In genomic region chr13:61021844-61022243, GRCm38 (mm10) we compare ENCODE assay signal across 51 mouse cellular contexts. TPM values are rescaled to one million over a fixed set of nuclear protein-coding genes. Genes with fewer than 3 reads are reported as not detected.
"Had no signal": no experiment of that assay in that cellular context is flagged by ENCODE, and none has a peak within 500 bp of the region (broad histone marks: within the 10 kb centered on the region; RNA-seq: fewer than 3 reads in every experiment).

No protein-coding gene starts in this region.

- H3K4me3 ChIP-seq: heart, embryonic 12.5 days; heart, embryonic 13.5 days; heart, embryonic 15.5 days; hindbrain, embryonic 10.5 days; hindbrain, embryonic 12.5 days; hindbrain, embryonic 13.5 days; hindbrain, embryonic 15.5 days; intestine, embryonic 15.5 days; kidney, embryonic 15.5 days; layer of hippocampus, adult 2 months; left cerebral cortex, adult 2 months had no signal

- H3K9ac ChIP-seq: heart, embryonic 12.5 days; heart, embryonic 13.5 days; heart, embryonic 15.5 days; hindbrain, embryonic 12.5 days; hindbrain, embryonic 13.5 days; hindbrain, embryonic 14.5 days; hindbrain, embryonic 15.5 days; intestine, embryonic 15.5 days; kidney, embryonic 15.5 days had no signal

- DNase-seq: heart, postnatal 10 days; heart, postnatal 14 days; heart, postnatal 36 days; heart, postnatal 4 days; kidney, adult 11 months; kidney, adult 18-20 months; kidney, adult 2 months; kidney, adult 8-10 months; kidney, adult 9 months; kidney, postnatal 10 days; kidney, postnatal 14 days; kidney, postnatal 25 days; kidney, postnatal 36 days; kidney, postnatal 4 days; layer of hippocampus, adult 9-11 months; layer of hippocampus, postnatal 36 days had no signal

- H3K27ac ChIP-seq: heart, embryonic 13.5 days; heart, embryonic 15.5 days; hindbrain, embryonic 10.5 days; hindbrain, embryonic 12.5 days; hindbrain, embryonic 13.5 days; hindbrain, embryonic 14.5 days; hindbrain, embryonic 15.5 days; hindbrain, postnatal 0 days; intestine, embryonic 15.5 days; kidney, embryonic 15.5 days; kidney, postnatal 0 days; layer of hippocampus, adult 2 months; left cerebral cortex, adult 2 months had no signal

- H3K4me1 ChIP-seq: heart, embryonic 12.5 days; heart, embryonic 13.5 days; heart, embryonic 15.5 days; hindbrain, embryonic 10.5 days; hindbrain, embryonic 12.5 days; hindbrain, embryonic 13.5 days; hindbrain, embryonic 15.5 days; intestine, embryonic 15.5 days; kidney, embryonic 15.5 days had no signal

- H3K9me3 ChIP-seq: intestine, embryonic 15.5 days; kidney, embryonic 15.5 days had no signal

- H3K27me3 ChIP-seq: heart, embryonic 12.5 days; heart, embryonic 13.5 days; heart, embryonic 15.5 days; hindbrain, embryonic 12.5 days; hindbrain, embryonic 13.5 days; hindbrain, embryonic 15.5 days; intestine, embryonic 15.5 days; kidney, embryonic 15.5 days had no signal

- H3K4me2 ChIP-seq: heart, embryonic 11.5 days; heart, embryonic 12.5 days; heart, embryonic 13.5 days; heart, embryonic 15.5 days; hindbrain, embryonic 12.5 days; hindbrain, embryonic 13.5 days; hindbrain, embryonic 14.5 days; hindbrain, embryonic 15.5 days; intestine, embryonic 15.5 days; kidney, embryonic 15.5 days had no signal

- H3K36me3 ChIP-seq: heart, embryonic 12.5 days; heart, embryonic 13.5 days; heart, embryonic 15.5 days; hindbrain, embryonic 10.5 days; hindbrain, embryonic 12.5 days; hindbrain, embryonic 13.5 days; hindbrain, embryonic 15.5 days; intestine, embryonic 15.5 days; kidney, embryonic 15.5 days had no signal

RNA-seq across cellular contexts. Expression of gene Ctsj, which starts 16.1 kb away (rescaled TPM):
- total RNA-seq: heart, postnatal 10 days; heart, postnatal 14 days; heart, postnatal 25 days; heart, postnatal 36 days; heart, postnatal 4 days; hematopoietic stem cell, adult 5-6 weeks; hindbrain, postnatal 0 days; layer of hippocampus, adult 18-20 months; layer of hippocampus, adult 2 months; layer of hippocampus, adult 8-10 months; layer of hippocampus, postnatal 10 days; layer of hippocampus, postnatal 14 days; layer of hippocampus, postnatal 25 days; layer of hippocampus, postnatal 36 days; left cerebral cortex, adult 18-20 months; left cerebral cortex, adult 2 months had no signal
- polyA plus RNA-seq: heart, embryonic 14.5 days; heart, embryonic 15.5 days; heart, embryonic 16.5 days; heart, postnatal 0 days; hindbrain, embryonic 10.5 days; hindbrain, embryonic 11.5 days; hindbrain, embryonic 12.5 days; hindbrain, embryonic 13.5 days; hindbrain, embryonic 14.5 days; hindbrain, embryonic 15.5 days; hindbrain, embryonic 16.5 days; hindbrain, postnatal 0 days; inflammation-experienced regulatory T-cells, adult 6 months; intestine, embryonic 14.5 days; intestine, embryonic 15.5 days; intestine, embryonic 16.5 days; intestine, postnatal 0 days; kidney, adult 2 months; kidney, embryonic 14.5 days; kidney, embryonic 15.5 days; kidney, embryonic 16.5 days; kidney, postnatal 0 days; large intestine, adult 2 months had no signal

RNA-seq across cellular contexts. Expression of gene Ctsq, which starts 18.6 kb away (rescaled TPM):
- total RNA-seq: heart, postnatal 10 days; heart, postnatal 14 days; heart, postnatal 25 days; heart, postnatal 36 days; heart, postnatal 4 days; hematopoietic stem cell, adult 5-6 weeks; hindbrain, postnatal 0 days; layer of hippocampus, adult 18-20 months; layer of hippocampus, adult 2 months; layer of hippocampus, adult 8-10 months; layer of hippocampus, postnatal 10 days; layer of hippocampus, postnatal 14 days; layer of hippocampus, postnatal 25 days; layer of hippocampus, postnatal 36 days; left cerebral cortex, adult 18-20 months; left cerebral cortex, adult 2 months had no signal
- polyA plus RNA-seq: heart, embryonic 11.5 days; heart, embryonic 12.5 days; heart, embryonic 13.5 days; heart, embryonic 14.5 days; heart, embryonic 15.5 days; heart, embryonic 16.5 days; heart, postnatal 0 days; hindbrain, embryonic 10.5 days; hindbrain, embryonic 11.5 days; hindbrain, embryonic 12.5 days; hindbrain, embryonic 13.5 days; hindbrain, embryonic 14.5 days; hindbrain, embryonic 15.5 days; hindbrain, embryonic 16.5 days; hindbrain, postnatal 0 days; inflammation-experienced regulatory T-cells, adult 6 months; intestine, embryonic 14.5 days; intestine, embryonic 15.5 days; intestine, embryonic 16.5 days; intestine, postnatal 0 days; kidney, adult 2 months; kidney, embryonic 14.5 days; kidney, embryonic 15.5 days; kidney, embryonic 16.5 days; kidney, postnatal 0 days; large intestine, adult 2 months had no signal
